Mouse (Mus musculus) layer of hippocampus, adult 6 months (tissue): Measurements from ENCODE around the gene Bnc1. TPM values are rescaled to one million over a fixed set of nuclear protein-coding genes. Genes with fewer than 3 reads are reported as not detected.

Experiments
- long read RNA-seq, 2 experiments: library from polyadenylated mRNA; unstranded; transcript quantifications; one replicate each; pipeline ENCODE4 v2.0.0; 2019 to 2020
- polyA plus RNA-seq: library from polyadenylated mRNA; unstranded; fragments of <200 nt; fragmentation: Nextera tagmentation; gene quantifications from 2 replicates; pipeline ENCODE4 v1.2.3, GENCODE M21; 2021

Gene Bnc1
- not detected in 2 replicates for polyA plus RNA-seq
- long read RNA-seq, experiment 1 = 0 reads
- long read RNA-seq, experiment 2 = 0 reads

DNA sequence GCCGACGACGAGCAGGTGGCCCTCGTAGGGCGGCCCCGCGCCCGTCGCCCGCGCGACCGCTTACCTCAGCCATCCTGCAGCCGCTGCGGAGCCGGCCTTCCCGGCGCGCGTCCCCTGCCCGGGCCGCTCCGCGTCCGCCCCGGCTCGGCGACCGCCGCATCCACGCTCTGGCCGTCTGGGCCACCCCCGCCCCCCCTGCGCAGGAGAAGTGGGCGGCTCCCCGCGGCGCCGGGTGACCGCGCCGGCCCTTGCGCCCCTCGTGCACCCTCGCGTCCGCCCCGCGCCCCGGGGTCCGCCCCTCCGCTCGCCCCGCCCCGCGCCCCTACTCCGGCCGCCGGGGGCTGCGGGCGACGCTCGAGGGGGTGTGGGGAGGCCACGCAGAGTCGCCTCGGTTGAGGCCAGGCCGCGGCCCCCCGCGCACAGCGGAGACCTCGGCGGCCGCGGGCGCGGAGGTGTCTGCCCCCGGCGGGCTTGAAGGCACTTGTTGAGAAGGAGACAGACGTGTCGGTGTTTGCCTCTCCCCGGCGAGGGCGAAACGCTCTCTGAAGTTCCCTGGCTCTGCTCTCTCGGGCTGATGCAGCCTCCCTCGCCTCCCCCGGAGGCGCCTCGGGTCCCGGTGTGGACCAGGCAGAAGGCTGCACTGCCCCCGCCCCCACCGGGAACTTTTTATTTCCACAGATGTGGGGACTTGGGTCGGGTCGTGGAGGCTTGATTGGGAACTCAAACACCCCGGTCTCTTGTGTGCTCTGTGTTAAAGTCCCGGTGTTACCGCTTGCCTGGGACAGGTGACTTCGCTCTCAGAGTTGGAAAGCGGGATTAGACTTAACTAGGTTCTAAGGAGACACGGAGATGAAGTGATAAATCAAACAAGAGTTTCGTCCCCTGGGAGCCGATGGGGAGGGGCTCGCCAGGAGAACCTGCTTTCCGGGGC lies at the start of gene Bnc1:
TSS of gene Bnc1 (minus strand) at position 162 of the 931 bp plus-strand sequence.

DNA sequence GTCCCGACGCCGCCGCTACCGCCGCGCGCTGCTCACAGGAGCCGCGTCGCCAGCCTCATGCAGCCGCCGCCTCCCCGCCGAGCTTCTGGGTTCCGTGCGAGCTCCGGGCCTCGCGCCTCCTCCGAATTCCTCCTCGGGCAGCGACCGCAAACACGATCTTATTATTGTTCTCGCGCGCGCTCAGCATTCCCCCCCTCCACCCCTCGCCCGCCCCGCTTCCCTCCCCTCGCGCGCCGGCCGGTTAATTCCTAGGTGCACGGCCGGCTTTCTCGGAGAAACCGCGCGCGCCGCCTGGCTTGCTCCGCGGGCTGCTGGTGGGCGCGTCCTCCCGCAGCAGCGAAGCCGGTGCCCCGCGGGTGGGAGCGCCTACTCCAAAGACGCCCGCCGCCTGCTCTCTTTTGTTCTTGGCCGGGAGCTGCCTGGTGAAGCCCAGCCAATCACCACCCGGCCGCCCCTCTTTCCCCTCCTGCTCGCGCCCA lies 57.8 kb downstream of the Bnc1 start, which contains the start of gene Hdgfl3:
TSS of gene Hdgfl3 (minus strand) at position 207 of the 479 bp plus-strand sequence.

Other genes starting within 250 kb of the Bnc1 start
- gene Ramac, start 229.4 kb downstream of the Bnc1 start, polyA plus RNA-seq = 178 and 181 TPM in 2 replicates
- gene 3110040N11Rik, start 202.8 kb downstream of the Bnc1 start, polyA plus RNA-seq = 61.0 and 63.7 TPM in 2 replicates
- 19.8 and 24.7 TPM in 2 replicates for gene Btbd1, start 162.9 kb downstream of the Bnc1 start, polyA plus RNA-seq
- not detected in 2 replicates for gene Gm10160, start 136.5 kb downstream of the Bnc1 start, polyA plus RNA-seq
- gene Tm6sf1, start 133.3 kb downstream of the Bnc1 start, polyA plus RNA-seq = 2.5 and 2.7 TPM in 2 replicates
- 9.8 and 11.4 TPM in 2 replicates for gene Hdgfl3, start 57.8 kb downstream of the Bnc1 start, polyA plus RNA-seq
- gene Sh3gl3, start 181.5 kb upstream of the Bnc1 start, polyA plus RNA-seq = 8.4 TPM in 2 replicates